Mouse (Mus musculus): ENCODE measurements around the gene Slc24a4. TPM values are rescaled to one million over a fixed set of nuclear protein-coding genes. Genes with fewer than 3 reads are reported as not detected.

The Slc24a4 gene
- polyA plus RNA-seq, 1 experiment from 2014 or later: not detected

DNA sequence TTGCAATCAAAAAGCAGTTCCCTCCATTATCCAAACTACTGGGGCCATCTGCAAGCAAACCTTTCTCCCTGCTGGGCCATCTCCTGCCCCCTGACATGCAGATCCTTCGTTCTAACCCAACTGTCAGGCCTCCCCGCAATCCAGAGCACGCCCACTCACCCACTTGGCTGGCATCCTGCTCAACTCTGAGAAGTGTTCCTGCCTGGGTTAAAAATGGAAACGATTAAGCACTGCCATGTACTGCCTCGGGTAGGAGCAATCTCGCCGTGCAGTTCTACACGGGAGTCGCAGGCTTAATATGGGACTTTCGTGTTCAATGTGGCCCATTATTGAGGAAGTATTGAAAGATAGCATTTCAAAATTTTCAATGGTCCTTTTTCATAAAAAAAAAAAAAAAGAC lies 11.2 kb downstream of the Slc24a4 start:
- WGBS (ENCODE audit: missing documents): 47% methylated on average over 10 of the region's 10 CpGs
- Histone ChIP-seq H3K27ac (no peak overlapping the region), H3K36me3 (ENCODE audit: inconsistent target) (no peaks in the 10 kb centered on the region), H3K4me3 (ENCODE audit: inconsistent target) (no peak overlapping the region), H3K79me2 (ENCODE audit: inconsistent target) (no peaks in the 10 kb centered on the region)

DNA sequence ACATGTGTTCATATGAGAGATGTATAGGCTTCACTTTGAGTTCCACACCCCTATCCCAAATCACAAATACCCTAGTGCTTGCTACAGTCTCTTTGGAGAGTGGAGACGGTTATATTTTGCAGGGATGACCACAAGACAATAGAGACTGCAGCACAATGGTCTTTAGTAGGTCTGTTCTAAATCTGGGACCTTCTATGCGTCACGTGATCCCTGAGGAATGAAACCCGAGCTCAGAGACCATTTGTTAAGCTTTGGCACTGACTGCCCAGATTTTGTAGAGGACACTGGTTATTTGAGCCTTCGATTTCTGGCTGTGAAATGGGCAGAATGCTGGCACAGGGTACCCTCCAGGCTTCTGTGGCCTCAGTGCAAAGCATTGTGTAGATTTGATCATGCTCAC lies 12.8 kb downstream of the Slc24a4 start:
- no peaks in the 10 kb centered on the region for H3K36me3 ChIP-seq (ENCODE audit: inconsistent target)
- H3K79me2 ChIP-seq (ENCODE audit: inconsistent target): no peaks in the 10 kb centered on the region
- WGBS (ENCODE audit: missing documents): 87% methylated on average over 5 of the region's 5 CpGs
- H3K27ac ChIP-seq: no peak overlapping the region
- no peak overlapping the region for H3K4me3 ChIP-seq (ENCODE audit: inconsistent target)

DNA sequence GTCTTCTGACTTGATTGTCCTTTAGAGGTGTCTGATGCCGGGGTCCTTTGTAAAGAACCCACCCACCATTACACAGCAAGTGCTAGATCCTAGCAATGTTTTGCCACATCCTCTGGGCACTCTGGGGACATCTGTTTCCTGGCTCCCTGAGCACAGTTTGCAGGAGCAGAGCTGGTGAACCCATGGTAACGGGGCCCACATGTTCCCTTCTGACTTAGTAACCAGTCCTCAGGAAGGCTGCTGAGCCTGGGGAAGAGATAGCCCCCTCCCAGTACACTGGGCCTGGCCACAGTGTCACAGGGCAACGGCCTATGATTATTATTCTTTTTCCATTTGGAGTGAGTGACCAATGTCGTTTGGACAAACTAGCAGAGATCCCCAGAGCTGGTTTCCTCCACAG lies 19.1 kb downstream of the Slc24a4 start:
- Histone ChIP-seq H3K4me3 (ENCODE audit: inconsistent target) (no peak overlapping the region), H3K79me2 (ENCODE audit: inconsistent target) (no peaks in the 10 kb centered on the region), H3K27ac (no peak overlapping the region), H3K36me3 (ENCODE audit: inconsistent target) (no peaks in the 10 kb centered on the region)
- 13% methylated on average over 4 of the region's 4 CpGs for WGBS (ENCODE audit: missing documents)

DNA sequence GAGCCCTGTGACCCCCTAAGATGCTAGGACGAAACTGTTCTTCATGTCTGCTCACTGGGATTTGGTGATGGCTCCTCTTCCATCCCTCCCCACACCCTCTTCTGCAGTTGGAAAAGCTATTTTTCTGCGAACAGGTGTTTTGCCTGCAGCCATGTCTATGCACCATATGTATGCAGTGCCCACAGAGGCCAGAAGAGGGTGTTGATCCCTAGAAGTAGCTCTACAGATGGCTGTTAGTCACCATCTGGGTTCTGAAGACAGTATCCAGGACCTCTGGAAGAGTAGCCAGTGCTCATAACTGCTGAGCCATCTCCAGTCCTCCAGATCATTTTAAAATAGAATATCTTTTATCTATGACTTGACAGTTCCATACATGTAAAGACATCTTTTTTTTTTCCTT lies 20.2 kb downstream of the Slc24a4 start:
- Histone ChIP-seq H3K27ac (no peak overlapping the region), H3K36me3 (ENCODE audit: inconsistent target) (no peaks in the 10 kb centered on the region), H3K4me3 (ENCODE audit: inconsistent target) (no peak overlapping the region), H3K79me2 (ENCODE audit: inconsistent target) (no peaks in the 10 kb centered on the region)
- 96% methylated on average over 2 of the region's 2 CpGs for WGBS (ENCODE audit: missing documents)

DNA sequence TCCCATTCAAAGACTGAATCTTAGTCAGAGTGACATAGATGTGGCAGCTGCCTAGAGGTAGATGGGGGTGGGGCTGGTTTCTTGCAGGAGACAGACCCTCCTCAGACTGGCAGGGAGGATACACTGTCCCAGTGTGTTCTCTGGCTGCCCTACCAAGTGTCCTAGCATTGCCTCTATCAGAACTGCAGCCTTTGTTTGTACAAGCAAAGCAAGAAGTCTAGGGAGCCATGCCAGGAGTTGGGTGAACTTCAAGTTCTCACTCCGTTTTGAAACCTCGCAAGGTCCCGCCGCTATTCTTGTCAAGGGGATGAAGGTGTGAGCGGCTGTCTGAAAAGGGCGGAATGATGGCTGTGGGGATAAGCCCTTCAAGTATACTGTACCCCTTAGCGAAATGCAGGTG lies 22.7 kb downstream of the Slc24a4 start:
- H3K4me3 ChIP-seq (ENCODE audit: inconsistent target): no peak overlapping the region
- 89% methylated on average over 7 of the region's 7 CpGs for WGBS (ENCODE audit: missing documents)
- no peaks in the 10 kb centered on the region for H3K79me2 ChIP-seq (ENCODE audit: inconsistent target)
- no peak overlapping the region for H3K27ac ChIP-seq
- H3K36me3 ChIP-seq (ENCODE audit: inconsistent target): no peaks in the 10 kb centered on the region

DNA sequence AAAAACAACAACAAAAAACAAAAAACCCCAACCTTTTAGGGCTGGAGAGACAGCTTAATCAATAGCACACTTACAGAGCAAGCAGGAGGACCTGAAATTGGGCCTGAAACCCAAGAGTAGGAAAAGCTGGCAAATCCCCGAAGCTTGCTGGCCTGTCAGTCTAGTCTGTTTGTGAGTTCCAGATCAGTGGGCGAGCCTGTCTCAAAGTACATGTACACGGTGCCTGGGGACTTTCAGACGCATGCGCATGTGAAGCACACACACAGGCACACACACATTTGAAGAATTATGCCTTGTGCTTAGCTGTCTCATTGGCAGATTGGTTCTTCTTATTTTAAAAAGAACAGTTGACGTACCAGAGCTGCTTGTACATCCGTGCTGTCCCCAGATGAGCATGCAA lies 25.3 kb downstream of the Slc24a4 start:
- Histone ChIP-seq H3K27ac (no peak overlapping the region), H3K4me3 (ENCODE audit: inconsistent target) (no peak overlapping the region), H3K79me2 (ENCODE audit: inconsistent target) (no peaks in the 10 kb centered on the region), H3K36me3 (ENCODE audit: inconsistent target) (no peaks in the 10 kb centered on the region)
- WGBS (ENCODE audit: missing documents): 93% methylated on average over 7 of the region's 7 CpGs

DNA sequence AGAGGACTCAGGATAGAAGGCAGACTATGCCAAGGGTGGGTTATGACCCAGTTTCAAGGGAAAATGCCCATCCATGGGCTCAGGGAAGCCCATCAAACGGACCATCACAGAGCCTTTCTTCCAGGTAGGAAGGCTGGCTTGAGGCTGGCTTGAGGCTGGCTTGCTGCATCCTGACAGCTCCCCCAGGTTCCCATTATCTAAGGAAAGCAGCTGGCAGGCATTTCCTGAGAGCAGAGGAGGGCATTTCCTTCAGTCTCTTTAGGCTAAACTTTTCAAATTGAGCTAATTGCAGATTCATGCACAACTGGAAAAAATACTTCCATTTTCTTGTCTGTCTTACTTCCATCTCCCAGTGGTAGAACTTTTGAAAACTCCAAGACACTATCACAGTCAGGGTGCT lies 26.3 kb downstream of the Slc24a4 start:
- 0% methylated on average over 1 of the region's 1 CpGs for WGBS (ENCODE audit: missing documents)
- Histone ChIP-seq H3K27ac (no peak overlapping the region), H3K4me3 (ENCODE audit: inconsistent target) (no peak overlapping the region), H3K79me2 (ENCODE audit: inconsistent target) (no peaks in the 10 kb centered on the region), H3K36me3 (ENCODE audit: inconsistent target) (no peaks in the 10 kb centered on the region)

DNA sequence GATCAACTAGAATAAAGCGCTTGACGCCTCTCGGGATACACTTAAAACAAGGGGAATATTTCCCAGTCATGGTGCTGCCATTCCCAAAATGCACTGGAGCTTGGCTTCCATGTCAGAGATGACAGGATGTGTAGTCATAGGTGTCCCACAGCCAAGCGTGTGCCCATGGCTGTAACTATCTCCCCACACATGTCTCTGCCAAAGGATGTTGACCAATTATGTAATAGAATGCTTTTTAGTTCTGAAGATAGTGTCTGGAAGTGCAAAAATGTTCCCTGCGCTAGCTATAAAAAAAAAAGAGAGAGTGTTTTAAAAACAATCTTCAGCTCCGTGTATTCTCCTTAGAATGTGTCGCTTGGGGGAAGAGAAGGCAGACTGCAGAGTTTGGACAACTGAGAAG lies 36.1 kb downstream of the Slc24a4 start:
- 89% methylated on average over 7 of the region's 7 CpGs for WGBS (ENCODE audit: missing documents)
- H3K4me3 ChIP-seq (ENCODE audit: inconsistent target): no peak overlapping the region
- H3K36me3 ChIP-seq (ENCODE audit: inconsistent target): no peaks in the 10 kb centered on the region
- no peak overlapping the region for H3K27ac ChIP-seq
- no peaks in the 10 kb centered on the region for H3K79me2 ChIP-seq (ENCODE audit: inconsistent target)

DNA sequence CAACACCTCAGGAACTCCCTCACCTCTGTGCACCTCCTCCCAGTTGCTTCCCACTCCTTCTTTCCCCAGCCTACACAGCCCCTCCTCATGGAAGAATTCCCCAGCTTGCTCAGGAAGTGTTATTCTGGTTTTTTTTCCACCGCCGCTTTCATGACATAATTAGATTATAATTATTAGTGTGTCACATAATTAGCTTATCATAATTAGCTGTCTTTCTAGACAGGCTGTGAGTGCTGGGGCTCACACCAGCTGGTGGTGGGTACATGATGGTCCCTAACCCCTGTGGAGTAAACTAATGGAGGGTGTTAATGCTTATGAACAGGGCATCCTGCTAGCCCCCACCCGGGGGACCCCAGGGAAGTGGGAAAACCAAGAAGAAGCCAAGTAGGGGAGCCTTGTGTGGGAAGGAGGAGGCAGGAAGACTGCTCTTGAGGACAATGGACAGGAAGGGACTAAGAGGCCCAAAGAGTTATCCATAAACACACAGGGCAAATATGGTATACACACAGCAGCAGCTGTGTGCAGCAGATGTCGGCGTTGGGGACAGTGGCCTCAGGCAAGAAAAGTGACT lies 38.2 kb downstream of the Slc24a4 start:
- Histone ChIP-seq H3K4me3 (ENCODE audit: inconsistent target) (no peak overlapping the region), H3K27ac (no peak overlapping the region), H3K36me3 (ENCODE audit: inconsistent target) (no peaks in the 10 kb centered on the region), H3K79me2 (ENCODE audit: inconsistent target) (no peaks in the 10 kb centered on the region)
- WGBS (ENCODE audit: missing documents): 73% methylated on average over 3 of the region's 5 CpGs

DNA sequence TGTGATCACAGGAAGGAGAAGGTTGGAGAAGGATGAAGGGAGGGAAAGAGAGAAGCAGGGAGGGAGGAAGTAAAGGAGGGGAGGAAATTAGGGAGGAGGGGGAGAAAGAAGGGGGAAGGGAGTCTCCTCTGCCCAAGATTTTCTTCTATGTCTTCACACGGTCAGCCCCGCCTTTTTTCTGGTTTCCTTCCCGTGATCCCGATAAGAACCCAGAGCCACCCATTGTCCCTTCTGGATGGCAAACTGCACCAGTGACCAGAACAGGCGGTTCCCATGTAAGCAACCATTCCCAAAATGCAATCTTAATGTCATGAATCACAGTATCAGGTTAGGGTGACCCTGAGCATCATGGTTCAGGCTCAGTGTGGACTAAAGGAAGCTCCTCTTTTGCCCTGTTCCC lies 38.8 kb downstream of the Slc24a4 start:
- Histone ChIP-seq H3K79me2 (ENCODE audit: inconsistent target) (no peaks in the 10 kb centered on the region), H3K36me3 (ENCODE audit: inconsistent target) (no peaks in the 10 kb centered on the region), H3K4me3 (ENCODE audit: inconsistent target) (no peak overlapping the region), H3K27ac (no peak overlapping the region)
- WGBS (ENCODE audit: missing documents): 83% methylated on average over 5 of the region's 5 CpGs

DNA sequence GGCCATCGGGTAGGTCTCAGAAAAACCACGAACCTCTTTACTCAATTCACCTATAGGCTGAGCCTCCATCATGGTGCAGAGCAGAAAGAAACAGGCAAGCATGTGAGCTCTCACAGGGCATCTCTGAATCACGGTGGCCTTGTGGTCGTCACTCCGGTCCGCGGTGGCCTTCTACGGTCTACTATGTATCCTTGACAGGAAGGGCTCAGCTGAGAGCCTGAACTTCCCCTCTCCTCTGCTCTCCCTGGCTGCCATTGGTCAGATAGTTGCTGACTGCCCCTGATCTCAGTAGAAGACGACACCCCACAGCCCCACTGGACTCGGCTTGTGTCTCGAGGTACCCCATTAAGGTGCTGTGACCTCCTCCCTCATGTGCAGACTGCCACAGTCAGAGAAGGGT lies 44.2 kb downstream of the Slc24a4 start:
- 84% methylated on average over 11 of the region's 11 CpGs for WGBS (ENCODE audit: missing documents)
- Histone ChIP-seq H3K79me2 (ENCODE audit: inconsistent target) (no peaks in the 10 kb centered on the region), H3K36me3 (ENCODE audit: inconsistent target) (no peaks in the 10 kb centered on the region), H3K4me3 (ENCODE audit: inconsistent target) (no peak overlapping the region), H3K27ac (no peak overlapping the region)

DNA sequence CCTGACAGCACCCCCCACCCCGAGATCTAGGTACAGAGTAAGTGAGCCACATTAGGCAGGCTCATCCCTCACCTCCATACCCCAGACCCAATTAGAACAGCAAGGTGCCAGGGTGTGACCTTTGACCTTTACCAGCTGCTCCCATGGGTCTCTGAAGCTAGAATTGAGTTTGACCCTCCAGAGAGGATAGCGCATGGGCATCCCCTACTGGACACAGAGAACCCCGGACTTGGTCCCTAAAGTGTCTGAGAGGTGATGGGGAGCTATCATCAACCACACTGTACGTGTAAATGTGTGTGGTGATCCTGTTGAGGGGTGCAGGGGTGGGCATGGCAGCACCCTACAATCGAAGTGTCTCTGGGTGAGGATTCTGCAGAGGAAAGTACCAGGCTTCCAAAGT lies 44.8 kb downstream of the Slc24a4 start:
- 96% methylated on average over 5 of the region's 5 CpGs for WGBS (ENCODE audit: missing documents)
- Histone ChIP-seq H3K36me3 (ENCODE audit: inconsistent target) (no peaks in the 10 kb centered on the region), H3K4me3 (ENCODE audit: inconsistent target) (no peak overlapping the region), H3K79me2 (ENCODE audit: inconsistent target) (no peaks in the 10 kb centered on the region), H3K27ac (peak overlapping the region; percentile 52)

DNA sequence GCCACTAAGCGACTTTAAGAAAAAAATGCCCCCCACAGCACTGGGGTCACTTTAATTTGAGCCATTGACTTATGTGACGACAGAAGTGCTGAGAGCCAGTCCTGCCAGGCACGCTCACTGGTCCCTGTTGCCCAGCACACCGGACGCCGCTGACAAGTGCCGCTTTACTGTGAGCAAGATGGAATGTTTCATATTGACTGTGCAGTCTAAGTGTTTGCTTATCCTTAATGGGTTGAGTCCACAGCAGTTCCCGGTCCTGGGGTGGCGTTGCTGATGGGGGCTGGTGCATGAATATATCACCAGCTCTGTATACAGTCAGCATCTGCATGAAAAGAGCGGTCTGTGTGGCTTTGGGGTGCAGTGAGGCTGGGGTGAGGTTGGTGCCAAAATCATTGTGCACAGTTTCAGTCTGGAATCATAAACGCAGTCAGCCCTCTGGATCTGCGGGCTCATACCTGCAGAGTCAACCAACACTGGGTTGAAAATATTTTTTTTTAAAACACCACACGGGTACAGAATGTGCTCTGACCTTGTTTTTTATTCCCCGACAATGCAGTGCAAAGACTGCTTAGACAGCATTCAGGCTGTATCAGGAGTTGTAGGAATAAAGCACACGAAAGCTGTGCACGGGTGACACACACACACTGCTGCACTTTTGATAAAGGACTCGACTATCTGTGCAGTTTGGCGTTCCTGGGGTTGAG lies 52.0 kb downstream of the Slc24a4 start:
- H3K27ac ChIP-seq: no peak overlapping the region
- 95% methylated on average over 18 of the region's 18 CpGs for WGBS (ENCODE audit: missing documents)
- H3K36me3 ChIP-seq (ENCODE audit: inconsistent target): no peaks in the 10 kb centered on the region
- H3K79me2 ChIP-seq (ENCODE audit: inconsistent target): no peaks in the 10 kb centered on the region
- no peak overlapping the region for H3K4me3 ChIP-seq (ENCODE audit: inconsistent target)

DNA sequence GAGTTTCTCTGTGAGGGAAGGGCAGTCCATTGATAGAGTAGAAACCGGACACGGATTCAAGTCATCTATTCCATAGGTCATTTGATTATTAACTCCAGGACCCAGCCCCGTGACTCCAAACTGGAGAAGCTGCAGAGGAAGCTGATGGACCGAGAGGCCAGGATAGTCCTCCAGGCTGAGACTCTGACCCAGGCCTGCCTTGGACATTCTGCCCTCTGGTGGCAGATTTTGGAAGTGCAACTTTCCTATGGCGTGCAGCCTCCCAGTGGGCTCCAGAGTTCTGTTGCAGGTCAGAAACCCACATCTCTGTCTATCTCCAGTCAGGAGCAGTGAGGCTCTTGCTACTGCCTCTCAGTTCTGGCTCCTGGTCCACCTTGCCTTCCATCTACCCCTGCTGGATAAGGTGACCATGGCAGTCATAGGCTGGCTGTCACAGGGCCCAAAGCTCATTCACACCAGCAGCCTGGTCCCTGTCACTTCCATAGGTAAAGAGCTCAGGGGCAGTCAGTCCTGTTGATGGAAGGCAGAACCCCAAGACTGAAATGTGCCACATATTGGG lies 53.3 kb downstream of the Slc24a4 start:
- H3K4me3 ChIP-seq (ENCODE audit: inconsistent target): no peak overlapping the region
- WGBS (ENCODE audit: missing documents): 57% methylated on average over 5 of the region's 5 CpGs
- H3K27ac ChIP-seq: no peak overlapping the region
- H3K79me2 ChIP-seq (ENCODE audit: inconsistent target): no peaks in the 10 kb centered on the region
- H3K36me3 ChIP-seq (ENCODE audit: inconsistent target): no peaks in the 10 kb centered on the region

DNA sequence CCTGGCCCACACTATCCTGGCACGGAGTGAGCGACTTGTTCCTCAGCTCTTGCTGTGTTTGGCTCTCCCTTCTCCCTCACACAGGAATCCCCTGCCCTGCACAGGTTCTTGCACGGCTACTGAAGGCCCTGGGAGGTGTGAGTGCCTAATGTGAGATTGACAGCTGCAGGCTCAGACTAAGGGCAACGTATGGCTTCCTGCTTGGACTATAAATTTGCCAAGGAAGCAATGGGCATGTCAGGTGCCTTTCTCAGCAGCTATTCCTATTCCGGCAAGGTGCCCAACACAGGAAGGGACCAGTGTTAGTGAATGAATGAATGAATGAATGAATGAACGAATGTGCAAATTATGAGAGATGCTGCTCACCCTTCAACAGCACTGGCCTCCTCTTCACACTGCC lies 54.1 kb downstream of the Slc24a4 start:
- no peak overlapping the region for H3K27ac ChIP-seq
- no peak overlapping the region for H3K4me3 ChIP-seq (ENCODE audit: inconsistent target)
- WGBS (ENCODE audit: missing documents): 89% methylated on average over 6 of the region's 6 CpGs
- no peaks in the 10 kb centered on the region for H3K79me2 ChIP-seq (ENCODE audit: inconsistent target)
- H3K36me3 ChIP-seq (ENCODE audit: inconsistent target): no peaks in the 10 kb centered on the region

Data from macrophage (primary cell).